Comparison of ENCODE assay signal across 29 mouse cellular contexts in the genomic region with DNA sequence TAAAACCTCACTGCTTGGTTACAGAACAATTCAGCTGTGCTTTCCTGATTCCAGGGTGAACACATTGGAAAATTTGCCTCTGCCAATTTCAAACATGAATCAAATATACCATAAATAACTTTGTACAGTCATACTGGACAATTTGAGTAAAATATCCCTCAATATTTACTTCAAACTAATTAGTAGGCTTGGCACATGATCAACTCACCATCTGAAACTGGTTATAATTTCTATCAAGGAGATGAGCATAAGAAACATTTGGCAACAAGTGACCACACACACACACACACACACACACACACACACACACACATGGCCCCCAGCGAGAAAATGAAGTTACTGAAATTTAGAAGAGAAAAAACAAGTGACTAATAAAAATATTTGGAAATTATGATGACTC.
DNase-seq lines count a peak whose midpoint lies in the region; ATAC-seq and TF ChIP-seq lines count a peak whose summit lies in the region.
"Had no signal": no experiment of that assay in that cellular context is flagged by ENCODE, and none has a peak within 500 bp of the region (broad histone marks: within the 10 kb centered on the region; RNA-seq: fewer than 3 reads in every experiment).

No protein-coding gene starts in this region.

- TF ChIP-seq CTCF in midbrain, postnatal 0 days (IDR thresholded peaks at IDR 0.05), result no peak

- H3K4me3 ChIP-seq in hindbrain, embryonic 14.5 days (replicated peaks; ENCODE audit: low read length), result no peak overlapping the region
- H3K4me3 ChIP-seq in hindbrain, embryonic 11.5 days (ENCODE audit: low read depth, low read length), result no peak overlapping the region
- H3K4me3 ChIP-seq in midbrain, postnatal 0 days (ENCODE audit: low read depth, low read length), result no peak overlapping the region
- H3K4me3 ChIP-seq in midbrain, embryonic 11.5 days (ENCODE audit: low read depth, low read length), result no peak overlapping the region
- H3K4me3 ChIP-seq: embryonic facial prominence, embryonic 15.5 days; heart, embryonic 10.5 days; heart, embryonic 15.5 days; limb, embryonic 13.5 days; lung, embryonic 15.5 days; midbrain, embryonic 12.5 days; neural tube, embryonic 13.5 days had no signal

- no peak for ATAC-seq in hindbrain, embryonic 14.5 days (ENCODE audit: low FRiP score)
- ATAC-seq in hindbrain, embryonic 11.5 days (ENCODE audit: low FRiP score), result no peak
- ATAC-seq in midbrain, postnatal 0 days (ENCODE audit: low FRiP score), result no peak
- no peak for ATAC-seq in midbrain, embryonic 11.5 days (ENCODE audit: low FRiP score)
- ATAC-seq: intestine, embryonic 16.5 days; Patski had no signal

- 0 out of 2 replicates have a peak overlapping the region, but pooled peaks have one; percentile 62 for H3K27ac ChIP-seq in hindbrain, embryonic 14.5 days
- H3K27ac ChIP-seq in hindbrain, embryonic 11.5 days (ENCODE audit: low read depth, low read length), result no peak overlapping the region
- H3K27ac ChIP-seq in midbrain, postnatal 0 days (ENCODE audit: low read depth, low read length), result no peak overlapping the region
- H3K27ac ChIP-seq in midbrain, embryonic 11.5 days (ENCODE audit: low read depth, low read length), result no peak overlapping the region
- H3K27ac ChIP-seq: embryonic facial prominence, embryonic 15.5 days; heart, embryonic 10.5 days; heart, embryonic 15.5 days; kidney, postnatal 0 days; limb, embryonic 13.5 days; lung, embryonic 15.5 days; midbrain, embryonic 12.5 days; neural tube, embryonic 13.5 days had no signal

- H3K4me2 ChIP-seq in hindbrain, embryonic 14.5 days (replicated peaks), result no peak overlapping the region
- H3K4me2 ChIP-seq in hindbrain, embryonic 11.5 days (replicated peaks; ENCODE audit: low read depth, low read length), result no peak overlapping the region
- no peak overlapping the region for H3K4me2 ChIP-seq in midbrain, postnatal 0 days (ENCODE audit: low read depth, low read length, poor library complexity, severe bottlenecking)
- no peak overlapping the region for H3K4me2 ChIP-seq in midbrain, embryonic 11.5 days
- H3K4me2 ChIP-seq: embryonic facial prominence, embryonic 15.5 days; heart, embryonic 15.5 days; limb, embryonic 13.5 days; liver, embryonic 11.5 days; lung, embryonic 15.5 days; midbrain, embryonic 12.5 days; neural tube, embryonic 13.5 days had no signal

- H3K9ac ChIP-seq in hindbrain, embryonic 14.5 days, result no peak overlapping the region
- no peak overlapping the region for H3K9ac ChIP-seq in hindbrain, embryonic 11.5 days (ENCODE audit: low read depth, low read length)
- H3K9ac ChIP-seq in midbrain, postnatal 0 days (replicated peaks; ENCODE audit: low read length, poor library complexity, severe bottlenecking), result no peak overlapping the region
- H3K9ac ChIP-seq in midbrain, embryonic 11.5 days (ENCODE audit: low read length), result no peak overlapping the region
- H3K9ac ChIP-seq: embryonic facial prominence, embryonic 15.5 days; heart, embryonic 15.5 days; limb, embryonic 13.5 days; lung, embryonic 15.5 days; midbrain, embryonic 12.5 days; neural tube, embryonic 13.5 days had no signal

- no peaks in the 10 kb centered on the region; the same call in 1 of the 2 replicates for H3K36me3 ChIP-seq in hindbrain, embryonic 14.5 days (replicated peaks; ENCODE audit: control insufficient read depth, insufficient read depth)
- H3K36me3 ChIP-seq in hindbrain, embryonic 11.5 days (ENCODE audit: control insufficient read depth, insufficient read depth, low read length), result no peaks in the 10 kb centered on the region
- no peaks in the 10 kb centered on the region for H3K36me3 ChIP-seq in midbrain, postnatal 0 days (ENCODE audit: insufficient read depth, low read length)
- no peaks in the 10 kb centered on the region for H3K36me3 ChIP-seq in midbrain, embryonic 11.5 days (ENCODE audit: control insufficient read depth, insufficient read depth, low read length)
- H3K36me3 ChIP-seq: embryonic facial prominence, embryonic 15.5 days; heart, embryonic 10.5 days; heart, embryonic 15.5 days; limb, embryonic 13.5 days; lung, embryonic 15.5 days; midbrain, embryonic 12.5 days; neural tube, embryonic 13.5 days had no signal

- H3K27me3 ChIP-seq in hindbrain, embryonic 14.5 days (ENCODE audit: control insufficient read depth, insufficient read depth, low read length), result no peaks in the 10 kb centered on the region
- no peaks in the 10 kb centered on the region for H3K27me3 ChIP-seq in hindbrain, embryonic 11.5 days (ENCODE audit: control insufficient read depth, insufficient read depth, low read length)
- no peaks in the 10 kb centered on the region for H3K27me3 ChIP-seq in midbrain, postnatal 0 days (ENCODE audit: insufficient read depth, low read length)
- H3K27me3 ChIP-seq in midbrain, embryonic 11.5 days (ENCODE audit: control insufficient read depth, insufficient read depth, low read length), result no peaks in the 10 kb centered on the region
- H3K27me3 ChIP-seq: CH12.LX; embryonic facial prominence, embryonic 15.5 days; heart, embryonic 15.5 days; limb, embryonic 13.5 days; lung, embryonic 15.5 days; midbrain, embryonic 12.5 days; neural tube, embryonic 13.5 days; Patski had no signal

- H3K9me3 ChIP-seq in hindbrain, embryonic 14.5 days (ENCODE audit: control insufficient read depth, low read length), result no peaks in the 10 kb centered on the region
- no peaks in the 10 kb centered on the region for H3K9me3 ChIP-seq in hindbrain, embryonic 11.5 days (ENCODE audit: control insufficient read depth, low read length)
- no peaks in the 10 kb centered on the region for H3K9me3 ChIP-seq in midbrain, postnatal 0 days (ENCODE audit: low read length)
- no peaks in the 10 kb centered on the region for H3K9me3 ChIP-seq in midbrain, embryonic 11.5 days (ENCODE audit: control insufficient read depth, low read length)
- H3K9me3 ChIP-seq: embryonic facial prominence, embryonic 15.5 days; heart, embryonic 10.5 days; heart, embryonic 15.5 days; limb, embryonic 13.5 days; lung, embryonic 15.5 days; midbrain, embryonic 12.5 days; neural tube, embryonic 13.5 days had no signal

- 73% methylated on average over 1 of the region's 1 CpGs for WGBS in hindbrain, embryonic 14.5 days
- 79% methylated on average over 1 of the region's 1 CpGs for WGBS in hindbrain, embryonic 11.5 days
- WGBS in midbrain, postnatal 0 days, result 78% methylated on average over 1 of the region's 1 CpGs
- 83% methylated on average over 1 of the region's 1 CpGs for WGBS in midbrain, embryonic 11.5 days

- peaks cover 18% of the 10 kb centered on the region for H3K4me1 ChIP-seq in hindbrain, embryonic 14.5 days (replicated peaks; ENCODE audit: control insufficient read depth, insufficient read depth, low read length)
- H3K4me1 ChIP-seq in hindbrain, embryonic 11.5 days (replicated peaks; ENCODE audit: control insufficient read depth, insufficient read depth, low read length), result no peaks in the 10 kb centered on the region
- peaks cover 5% of the 10 kb centered on the region; the same call in 1 of the 2 replicates for H3K4me1 ChIP-seq in midbrain, postnatal 0 days (ENCODE audit: insufficient read depth, low read length)
- 0 out of 2 replicates have a peak, but pooled peaks cover 4% of the 10 kb centered on the region for H3K4me1 ChIP-seq in midbrain, embryonic 11.5 days (ENCODE audit: control insufficient read depth, insufficient read depth, low read length)
- H3K4me1 ChIP-seq: embryonic facial prominence, embryonic 15.5 days had no signal

- DNase-seq in cerebellum, postnatal 10 days, result peak; percentile 65 to 69
- DNase-seq in cerebellum, adult 11 months, result no peak
- no peak for DNase-seq in hindbrain, embryonic 14.5 days (ENCODE audit: low spot score)
- no peak for DNase-seq in hindbrain, embryonic 11.5 days (ENCODE audit: low spot score)
- DNase-seq in midbrain, postnatal 0 days (ENCODE audit: low spot score), result peak; percentile 12
- no peak for DNase-seq in midbrain, embryonic 11.5 days (ENCODE audit: low spot score, missing footprints)
- no peak for DNase-seq in lung, postnatal 25 days (ENCODE audit: low spot score)
- DNase-seq in kidney, postnatal 36 days, result no peak
- DNase-seq: adrenal gland, postnatal 14 days; cerebellum, adult 2 months; embryo, embryonic 11 days; gastrocnemius, postnatal 25 days; heart, adult 11 months; kidney, adult 8-10 months; lung, postnatal 36 days; retina, postnatal 1 day; right cerebral cortex, postnatal 14 days had no signal

Comparison
In these comparisons a context has a peak if more than half of its experiments do, and no peak if none do; other contexts are left out.
1. DNase-seq: peak in cerebellum, postnatal 10 days (2 of 2) and midbrain, postnatal 0 days (single experiment); none in cerebellum, adult 11 months (single experiment), hindbrain, embryonic 14.5 days (single experiment), hindbrain, embryonic 11.5 days (single experiment), midbrain, embryonic 11.5 days (single experiment), lung, postnatal 25 days (single experiment) and kidney, postnatal 36 days (0 of 2).